Mouse (Mus musculus): ENCODE measurements at regions not wholly inside any gene's neighbourhood (a gene's known extent, or its start where the extent isn't known, plus 50 kb on each side); places are given as distances from the start of the nearest gene placed in this dataset.

DNA sequence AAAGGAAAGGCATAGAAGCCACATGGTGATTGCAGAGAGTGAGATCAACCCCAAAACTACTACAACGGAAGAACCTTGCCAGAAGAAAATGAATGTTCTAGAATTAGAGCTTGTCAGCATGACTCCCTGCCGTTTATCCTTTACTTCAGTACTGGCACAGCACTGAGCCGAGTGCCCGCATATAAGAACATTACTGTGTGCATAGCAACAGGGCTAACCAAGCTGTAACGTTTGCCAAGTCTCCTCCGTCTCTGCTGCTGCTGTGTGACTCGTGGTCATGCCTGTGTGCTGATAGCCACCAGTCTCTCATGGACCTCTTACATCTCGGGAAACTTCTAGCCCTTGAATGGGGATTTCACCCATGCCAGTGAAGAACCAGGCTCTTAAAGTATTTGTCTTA, 228.1 kb upstream of the Zdhhc25 start:
- DNase-seq = no peak

DNA sequence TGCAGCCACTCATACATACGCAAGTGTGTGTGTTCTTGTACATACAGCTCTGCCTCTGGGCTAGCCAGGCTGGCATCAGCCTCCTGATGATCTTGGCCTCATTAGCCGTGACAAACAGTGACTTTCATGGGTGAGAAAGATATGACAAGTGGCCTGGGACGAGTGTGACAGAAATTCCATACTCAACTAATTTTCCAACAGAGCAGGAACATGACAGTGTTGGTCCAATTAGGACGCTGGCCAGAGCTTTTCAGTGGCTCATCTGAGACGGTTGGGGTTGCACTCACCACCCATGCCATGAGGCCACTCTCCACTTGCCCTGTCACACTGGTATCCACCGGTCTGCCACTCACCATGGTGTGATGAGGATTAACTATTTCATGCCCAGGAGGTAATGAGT, 226.2 kb upstream of the Zdhhc25 start:
- no peak for DNase-seq

DNA sequence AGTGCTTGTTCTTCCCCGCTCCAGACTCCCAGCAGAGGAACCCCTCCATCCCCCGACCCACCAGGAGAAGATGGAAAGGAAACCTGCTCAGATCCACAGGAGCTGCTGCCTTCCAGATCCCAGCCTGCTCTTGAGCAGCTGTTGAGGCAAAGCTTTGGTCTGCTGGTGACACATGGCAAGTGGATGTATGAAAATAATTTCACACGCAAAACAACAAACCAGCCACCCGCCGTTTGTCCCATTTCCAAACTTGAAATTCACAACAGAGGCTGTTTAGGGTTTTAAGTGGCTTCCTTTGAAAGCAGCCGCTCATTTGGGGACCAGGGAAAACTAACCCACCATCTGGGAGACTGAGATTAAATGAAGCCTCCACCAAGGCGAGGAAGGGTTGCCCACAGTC, 220.8 kb upstream of the Zdhhc25 start:
- no peak for DNase-seq

- no peak for DNase-seq
Measured at GRCm38 (mm10) chr15:88379951-88380623, 220.0 kb upstream of the Zdhhc25 start.

GRCm38 (mm10) chr15:88381419-88381818, 218.7 kb upstream of the Zdhhc25 start:
- no peak for DNase-seq

DNA sequence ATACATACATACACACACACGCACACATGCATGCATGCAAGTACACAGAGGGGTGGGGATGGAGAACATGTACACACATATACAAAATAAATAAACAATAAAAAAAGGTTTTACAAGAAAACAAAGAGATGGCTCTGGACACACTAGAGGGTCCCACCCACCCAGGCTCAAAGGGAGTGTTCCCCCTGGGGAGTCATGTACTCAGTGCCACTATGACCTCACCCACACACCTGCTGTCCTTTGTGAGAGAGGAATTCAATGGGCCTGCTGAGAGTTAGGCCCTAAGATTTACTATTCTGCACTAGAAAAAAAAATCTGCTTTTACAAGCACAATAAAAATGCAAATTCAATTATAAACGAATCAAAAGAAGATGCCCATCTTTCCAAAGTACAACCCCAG, 214.2 kb upstream of the Zdhhc25 start:
- no peak for DNase-seq

- DNase-seq = peak; percentile 25
Measured at GRCm38 (mm10) chr15:88386711-88387110, 213.4 kb upstream of the Zdhhc25 start.

GRCm38 (mm10) chr15:88391822-88392221, 208.3 kb upstream of the Zdhhc25 start:
- DNase-seq = no peak

GRCm38 (mm10) chr15:88399064-88399463, 201.0 kb upstream of the Zdhhc25 start:
- DNase-seq = no peak

DNA sequence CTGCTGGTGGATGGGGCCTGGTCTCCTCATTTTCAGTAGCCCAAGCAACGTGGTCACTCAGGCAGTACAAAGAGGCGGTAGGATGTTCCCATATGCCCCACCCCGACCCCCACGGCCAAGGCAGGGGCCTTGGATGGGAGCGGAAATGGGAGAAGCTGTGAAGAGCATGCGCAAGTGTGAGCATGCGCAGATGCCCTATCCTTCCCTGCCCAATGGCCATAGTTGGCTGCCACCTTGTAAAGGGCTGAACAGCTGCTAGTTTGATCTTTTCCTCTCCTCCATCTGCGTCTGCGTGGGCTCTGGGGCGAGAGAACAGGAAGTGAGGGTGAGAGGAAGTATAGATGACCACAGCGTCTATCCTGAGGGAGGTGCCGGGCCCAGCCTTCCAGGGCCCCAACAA, 200.1 kb upstream of the Zdhhc25 start:
- DNase-seq = no peak

- no peak for DNase-seq
Measured at GRCm38 (mm10) chr15:88400787-88401186, 199.3 kb upstream of the Zdhhc25 start.

GRCm38 (mm10) chr15:88408461-88409379, 191.4 kb upstream of the Zdhhc25 start:
- DNase-seq = no peak

- DNase-seq = no peak
Measured at GRCm38 (mm10) chr15:88414206-88414605, 185.9 kb upstream of the Zdhhc25 start.

DNA sequence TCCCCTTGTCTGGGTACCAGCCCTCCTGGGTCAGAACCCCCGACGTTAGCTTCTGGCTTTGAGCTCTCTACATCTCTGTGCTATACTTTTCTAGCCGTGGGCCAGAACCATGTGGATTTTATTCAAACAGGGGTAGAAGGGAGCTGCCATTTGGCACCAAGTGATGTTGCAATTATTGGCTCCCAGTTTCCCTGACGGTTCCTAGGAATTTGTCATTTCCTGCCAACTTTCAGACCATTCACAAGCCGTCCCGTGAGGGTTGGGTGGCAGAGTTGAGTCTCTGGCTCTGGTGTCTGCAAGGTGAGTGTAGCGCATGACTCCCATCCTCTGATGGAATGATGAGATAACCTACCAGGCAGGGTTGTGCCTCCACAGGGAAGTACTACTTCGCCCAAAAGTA, 181.2 kb upstream of the Zdhhc25 start:
- no peak for DNase-seq

DNA sequence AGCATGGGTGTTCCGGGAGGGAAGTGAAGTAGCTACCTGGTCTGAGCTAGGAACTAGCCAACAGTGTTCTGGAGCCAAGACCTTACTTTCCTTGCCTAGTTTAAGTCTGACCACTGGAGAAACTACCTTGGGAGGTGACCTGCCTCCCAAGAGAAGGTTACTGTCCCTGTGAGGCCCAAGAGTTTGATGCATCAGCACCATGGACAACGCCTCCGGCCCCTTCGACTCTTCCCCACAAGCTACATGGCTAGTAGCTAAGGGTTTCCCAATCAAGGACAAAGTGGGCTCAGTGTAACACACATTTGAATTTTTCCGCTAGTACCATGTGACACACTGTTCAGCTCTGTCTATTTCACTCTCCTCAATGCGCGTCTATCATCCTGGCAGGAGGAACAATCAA, 171.7 kb upstream of the Zdhhc25 start:
- no peak for DNase-seq

DNA sequence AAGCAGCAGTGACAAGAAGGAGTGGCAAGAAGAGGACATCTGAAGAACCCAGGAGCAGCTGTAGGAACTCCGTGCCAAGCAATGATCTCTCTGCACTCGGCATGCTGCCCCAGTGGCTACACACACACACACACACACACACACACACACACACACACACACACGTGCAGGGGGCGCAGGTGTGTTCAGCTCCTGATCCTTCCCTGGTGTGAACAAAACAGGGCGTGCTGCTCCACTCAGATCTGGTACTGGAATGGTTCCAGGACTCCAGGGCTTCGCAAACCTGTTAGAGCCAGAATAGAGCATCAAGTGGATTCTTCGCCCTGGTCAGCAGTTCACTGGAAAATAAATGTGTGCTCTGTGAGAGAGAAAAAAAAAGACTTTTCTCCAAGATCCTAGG, 169.2 kb upstream of the Zdhhc25 start:
- no peak for DNase-seq

DNA sequence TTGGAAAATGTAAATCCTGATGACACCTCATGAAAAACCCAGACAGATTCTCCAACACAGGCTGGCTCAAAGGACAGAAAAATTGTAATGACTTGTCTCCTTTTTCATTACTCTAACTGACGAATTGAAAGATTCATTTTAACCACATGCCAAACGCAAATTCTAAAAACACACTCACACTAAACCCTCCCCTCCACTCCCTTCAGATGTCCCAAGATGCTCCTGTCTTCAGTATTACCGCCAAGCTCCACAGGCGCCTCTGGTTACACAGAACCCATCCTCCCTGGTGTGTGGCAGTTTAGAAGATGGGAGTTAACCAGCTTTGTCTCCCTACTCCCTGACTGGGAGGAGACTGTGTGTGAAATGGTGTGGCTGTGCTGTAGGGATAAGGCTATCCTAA, 151.8 kb upstream of the Zdhhc25 start:
- DNase-seq = no peak

- DNase-seq = no peak
Measured at GRCm38 (mm10) chr15:88451241-88451640, 148.9 kb upstream of the Zdhhc25 start.

- no peak for DNase-seq
Measured at GRCm38 (mm10) chr15:88468107-88468506, 132.0 kb upstream of the Zdhhc25 start.

GRCm38 (mm10) chr15:88468810-88469209, 131.3 kb upstream of the Zdhhc25 start:
- peak; percentile 49 for DNase-seq

GRCm38 (mm10) chr15:88469508-88470455, 130.3 kb upstream of the Zdhhc25 start:
- no peak for DNase-seq

DNA sequence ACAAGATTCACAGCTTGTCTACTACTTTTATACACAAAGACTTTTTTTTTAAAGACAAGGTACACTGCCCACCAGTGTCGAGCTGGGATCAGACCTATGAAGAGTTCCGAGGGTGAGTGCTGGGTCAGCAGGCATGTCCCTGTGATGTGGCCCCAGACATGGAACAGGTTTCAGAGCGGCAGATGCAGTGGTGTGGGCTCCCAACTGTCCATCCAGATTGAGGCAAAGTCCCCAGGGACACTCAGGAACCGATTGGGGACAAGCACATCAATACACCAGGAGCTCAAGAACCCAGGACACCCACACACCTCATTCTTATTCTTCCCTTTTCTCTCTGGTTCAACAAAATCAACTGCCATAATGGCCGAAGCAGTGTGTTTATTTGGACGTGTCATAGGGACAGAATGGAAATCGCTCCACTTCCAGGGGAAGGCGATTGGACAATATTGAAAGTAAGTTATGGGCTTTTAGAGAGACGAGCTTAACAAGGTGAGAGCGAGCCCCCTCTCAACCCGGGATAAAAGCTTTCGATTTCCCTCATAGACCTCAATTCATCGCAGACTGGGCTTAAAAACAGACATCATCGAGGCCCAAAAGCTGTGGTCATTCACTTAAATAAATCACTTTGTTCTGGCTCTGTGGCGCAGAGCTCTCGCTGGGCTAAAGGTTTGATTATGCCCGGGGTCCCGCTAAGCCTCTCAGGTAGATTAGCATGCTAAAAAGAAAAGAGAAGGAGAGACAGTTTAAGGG, 127.6 kb upstream of the Zdhhc25 start:
- no peak for DNase-seq

All from adrenal gland, postnatal 14 days (tissue).